ENCODE assay signal across 8 mouse cellular contexts in genomic region chr5:91962639-91963440, GRCm38 (mm10). TPM values are rescaled to one million over a fixed set of nuclear protein-coding genes. Genes with fewer than 3 reads are reported as not detected.
DNase-seq lines count a peak whose midpoint lies in the region; ATAC-seq lines count a peak whose summit lies in the region.

TSS of gene Rchy1 (minus strand) at chr5:91963068.

- peak within 1 kb of the TSS; percentile 94 for H3K27ac ChIP-seq in brown adipose tissue, adult 24 weeks (replicated peaks; ENCODE audit: low read depth, low read length)
- H3K27ac ChIP-seq in heart, embryonic 13.5 days (replicated peaks), result peak within 1 kb of the TSS; percentile 99
- H3K27ac ChIP-seq in liver, embryonic 12.5 days, result peak within 1 kb of the TSS; percentile 96
- peak within 1 kb of the TSS; percentile 100 for H3K27ac ChIP-seq in stomach, embryonic 15.5 days

- H3K27me3 ChIP-seq in heart, embryonic 13.5 days (replicated peaks), result no peaks in the 10 kb centered on the region
- no peaks in the 10 kb centered on the region for H3K27me3 ChIP-seq in liver, embryonic 12.5 days (replicated peaks)
- H3K27me3 ChIP-seq in stomach, embryonic 15.5 days (replicated peaks), result no peaks in the 10 kb centered on the region

- no peaks in the 10 kb centered on the region for H3K9me3 ChIP-seq in heart, embryonic 13.5 days
- no peaks in the 10 kb centered on the region for H3K9me3 ChIP-seq in liver, embryonic 12.5 days (replicated peaks)
- no peaks in the 10 kb centered on the region for H3K9me3 ChIP-seq in stomach, embryonic 15.5 days

- ATAC-seq in heart, embryonic 13.5 days (ENCODE audit: extremely low read depth, insufficient number of reproducible peaks, low FRiP score, low TSS enrichment), result peak; percentile 95
- ATAC-seq in liver, embryonic 12.5 days, result peak; percentile 92
- peak; percentile 96 for ATAC-seq in stomach, embryonic 15.5 days (ENCODE audit: insufficient read depth, low FRiP score, low read depth)

- under 1% methylated on average over 64 of the region's 65 CpGs for WGBS in heart, embryonic 13.5 days
- under 1% methylated on average over 65 of the region's 65 CpGs for WGBS in liver, embryonic 12.5 days (ENCODE audit: insufficient replicate concordance)
- WGBS in stomach, embryonic 15.5 days, result under 1% methylated on average over 65 of the region's 65 CpGs

- peaks cover 12% of the 10 kb centered on the region for H3K4me1 ChIP-seq in brown adipose tissue, adult 24 weeks (ENCODE audit: control insufficient read depth, insufficient read depth, insufficient read length, low read length)
- peaks cover 39% of the 10 kb centered on the region for H3K4me1 ChIP-seq in heart, embryonic 13.5 days
- H3K4me1 ChIP-seq in liver, embryonic 12.5 days, result peaks cover 50% of the 10 kb centered on the region
- peaks cover 17% of the 10 kb centered on the region; the same call in 1 of the 2 replicates for H3K4me1 ChIP-seq in stomach, embryonic 15.5 days

- peak within 1 kb of the TSS; percentile 77 for H3K4me2 ChIP-seq in heart, embryonic 13.5 days
- H3K4me2 ChIP-seq in liver, embryonic 12.5 days, result peak within 1 kb of the TSS; percentile 76
- H3K4me2 ChIP-seq in stomach, embryonic 15.5 days, result peak within 1 kb of the TSS; percentile 60

- peak within 1 kb of the TSS; percentile 71 for H3K4me3 ChIP-seq in brown adipose tissue, adult 24 weeks (ENCODE audit: insufficient read depth, low read depth, low read length)
- H3K4me3 ChIP-seq in heart, embryonic 13.5 days, result peak within 1 kb of the TSS; percentile 88
- H3K4me3 ChIP-seq in liver, embryonic 12.5 days, result peak within 1 kb of the TSS; percentile 80
- peak within 1 kb of the TSS; percentile 86 for H3K4me3 ChIP-seq in stomach, embryonic 15.5 days (replicated peaks)

- peaks cover 13% of the 10 kb centered on the region for H3K36me3 ChIP-seq in heart, embryonic 13.5 days
- peaks cover 18% of the 10 kb centered on the region for H3K36me3 ChIP-seq in liver, embryonic 12.5 days
- H3K36me3 ChIP-seq in stomach, embryonic 15.5 days, result no peaks in the 10 kb centered on the region

- DNase-seq in CD4-positive, CD25-positive, alpha-beta regulatory T cell, adult 2 months (ENCODE audit: low read depth, low spot score), result peak; percentile 93
- DNase-seq in fat pad, adult 2 months (ENCODE audit: extremely low read depth, low read depth, low spot score), result peak; percentile 66
- peak; percentile 97 for DNase-seq in kidney, postnatal 10 days
- DNase-seq in natural killer cell, adult 2 months (ENCODE audit: low spot score in 2 of 2), result peak; percentile 96 to 97

- peak within 1 kb of the TSS; percentile 89 for H3K9ac ChIP-seq in heart, embryonic 13.5 days
- peak within 1 kb of the TSS; percentile 87 for H3K9ac ChIP-seq in liver, embryonic 12.5 days
- H3K9ac ChIP-seq in stomach, embryonic 15.5 days, result peak within 1 kb of the TSS; percentile 68

RNA-seq across cellular contexts. Expression of gene Rchy1, which starts in this region (rescaled TPM):
- polyA plus RNA-seq in brown adipose tissue, adult 24 weeks (2012; ENCODE audit: insufficient read depth, insufficient read length, missing spikeins), result 30.5 and 36.6 TPM in 2 replicates
- polyA plus RNA-seq in heart, embryonic 13.5 days (2015; fragmentation: Nextera tagmentation; extraction: Ambion mirVana), result 57.6 and 64.7 TPM in 2 replicates
- polyA plus RNA-seq in liver, embryonic 12.5 days (2016; fragmentation: Nextera tagmentation; extraction: Ambion mirVana), result 44.0 and 45.8 TPM in 2 replicates
- 89.7 and 96.3 TPM in 2 replicates for polyA plus RNA-seq in stomach, embryonic 15.5 days (2015; fragmentation: Nextera tagmentation; extraction: Ambion mirVana)

Comparison
In these comparisons a context has a peak if more than half of its experiments do, and no peak if none do; other contexts are left out.
1. Peak in every context shown above with its lines: DNase-seq, ATAC-seq, H3K4me3 ChIP-seq and H3K27ac ChIP-seq.